Mouse (Mus musculus): Measurements from ENCODE around the gene Scarb1. TPM values are rescaled to one million over a fixed set of nuclear protein-coding genes. Genes with fewer than 3 reads are reported as not detected.

The Scarb1 gene
- total and polyA plus RNA-seq, 2 experiments from 2014 or later: 57.7 to 74.0 TPM

GRCm38 (mm10) chr5:125227699-125228098 lies 113.2 kb downstream of the Scarb1 start:
- 97% methylated on average over 4 of the region's 4 CpGs for WGBS
- ATAC-seq (ENCODE audit: low FRiP score): no peak
- H3K4me1 ChIP-seq (ENCODE audit: insufficient read depth, low read length): peaks cover 2% of the 10 kb centered on the region; the same call in 1 of the 2 replicates

More at GRCm38 (mm10) chr5:125227699-125228098, 113.2 kb downstream of the Scarb1 start:
- peak; percentile 43 for TF ChIP-seq CTCF (IDR thresholded peaks at IDR 0.05)
- H3K9ac ChIP-seq (replicated peaks; ENCODE audit: low read length, poor library complexity, severe bottlenecking): no peak overlapping the region
- no peak overlapping the region for H3K27ac ChIP-seq (ENCODE audit: low read depth, low read length)
- H3K4me3 ChIP-seq (ENCODE audit: low read depth, low read length): no peak overlapping the region
- no peaks in the 10 kb centered on the region for H3K36me3 ChIP-seq (ENCODE audit: insufficient read depth, low read length)
- H3K9me3 ChIP-seq (ENCODE audit: low read length): no peaks in the 10 kb centered on the region
- DNase-seq (ENCODE audit: low spot score): no peak
- no peaks in the 10 kb centered on the region for H3K27me3 ChIP-seq (ENCODE audit: insufficient read depth, low read length)
- H3K4me2 ChIP-seq (ENCODE audit: low read depth, low read length, poor library complexity, severe bottlenecking): no peak overlapping the region

Other genes starting within 250 kb of the Scarb1 start
- 22.8 and 37.8 TPM in 2 replicates for gene Ncor2, start 161.9 kb downstream of the Scarb1 start, total RNA-seq (2014; rRNA removed)
- 15.5 and 17.8 TPM in 2 replicates for gene Ncor2, start 161.9 kb downstream of the Scarb1 start, polyA plus RNA-seq (2015; fragmentation: Nextera tagmentation; extraction: Ambion mirVana)
- not detected in 2 replicates for gene Gm10382, start 48.2 kb upstream of the Scarb1 start, total RNA-seq (2014; rRNA removed)
- 0.67 and 0.83 TPM in 2 replicates for gene Gm10382, start 48.2 kb upstream of the Scarb1 start, polyA plus RNA-seq (2015; fragmentation: Nextera tagmentation; extraction: Ambion mirVana)
- 915 and 958 TPM in 2 replicates for gene Ubc, start 49.1 kb upstream of the Scarb1 start, total RNA-seq (2014; rRNA removed)
- gene Ubc, start 49.1 kb upstream of the Scarb1 start, polyA plus RNA-seq (2015; fragmentation: Nextera tagmentation; extraction: Ambion mirVana): 1,268 and 1,306 TPM in 2 replicates
- gene Dhx37, start 93.0 kb upstream of the Scarb1 start, total RNA-seq (2014; rRNA removed): 17.8 and 32.9 TPM in 2 replicates
- gene Dhx37, start 93.0 kb upstream of the Scarb1 start, polyA plus RNA-seq (2015; fragmentation: Nextera tagmentation; extraction: Ambion mirVana): 10.9 TPM in 2 replicates
- 89.5 and 96.0 TPM in 2 replicates for gene Bri3bp, start 100.5 kb upstream of the Scarb1 start, total RNA-seq (2014; rRNA removed)
- gene Bri3bp, start 100.5 kb upstream of the Scarb1 start, polyA plus RNA-seq (2015; fragmentation: Nextera tagmentation; extraction: Ambion mirVana): 42.3 and 43.9 TPM in 2 replicates
- gene Aacs, start 134.7 kb upstream of the Scarb1 start, total RNA-seq (2014; rRNA removed): 104 and 112 TPM in 2 replicates
- 84.8 and 86.5 TPM in 2 replicates for gene Aacs, start 134.7 kb upstream of the Scarb1 start, polyA plus RNA-seq (2015; fragmentation: Nextera tagmentation; extraction: Ambion mirVana)
- 27.8 and 36.2 TPM in 2 replicates for gene Tmem132b, start 190.7 kb upstream of the Scarb1 start, total RNA-seq (2014; rRNA removed)
- gene Tmem132b, start 190.7 kb upstream of the Scarb1 start, polyA plus RNA-seq (2015; fragmentation: Nextera tagmentation; extraction: Ambion mirVana): 4.8 and 6.4 TPM in 2 replicates

All from midbrain, postnatal 0 days (tissue).